9 mouse cellular contexts compared by ENCODE assay signal in the genomic region with DNA sequence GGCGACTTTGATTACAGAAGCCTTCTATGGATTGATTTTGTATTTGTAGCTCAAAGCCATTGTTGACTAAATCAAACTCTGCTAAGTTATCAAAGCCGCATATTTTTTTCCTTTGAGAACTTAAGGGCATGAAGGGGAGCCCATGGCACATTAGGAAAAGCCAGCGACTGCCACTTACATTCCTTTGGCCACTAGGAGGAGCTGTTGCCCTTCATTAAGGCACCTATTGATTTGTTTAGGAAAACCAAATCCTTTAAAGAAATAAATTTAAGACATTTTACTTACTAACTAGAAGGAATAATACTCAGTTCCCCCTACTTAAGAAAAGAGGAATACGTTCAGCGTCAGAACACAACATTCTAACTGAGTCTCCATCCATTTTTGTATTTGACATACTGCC.
DNase-seq lines count a peak whose midpoint lies in the region; ATAC-seq and TF ChIP-seq lines count a peak whose summit lies in the region.
"Had no signal": no experiment of that assay in that cellular context is flagged by ENCODE, and none has a peak within 500 bp of the region (broad histone marks: within the 10 kb centered on the region; RNA-seq: fewer than 3 reads in every experiment).

No protein-coding gene starts in this region.

- H3K9me3 ChIP-seq in limb, embryonic 14.5 days (ENCODE audit: control insufficient read depth, low read length): no peaks in the 10 kb centered on the region
- H3K9me3 ChIP-seq: limb, embryonic 13.5 days had no signal

- 24% methylated on average over 5 of the region's 5 CpGs for WGBS in limb, embryonic 14.5 days

- peak; percentile 21 to 40 for DNase-seq in urinary bladder, adult 18-20 months (ENCODE audit: low spot score in 2 of 2)
- DNase-seq in urinary bladder, adult 2 months (ENCODE audit: low spot score): no peak
- peak; percentile 65 to 70 for DNase-seq in adrenal gland, adult 18-20 months (ENCODE audit: low spot score in 2 of 2)
- DNase-seq in embryo, embryonic 11 days: peak; percentile 88
- peak; percentile 88 for DNase-seq in limb, embryonic 14.5 days (ENCODE audit: low spot score)
- peak; percentile 65 for DNase-seq in right cerebral cortex, adult 18-20 months

- H3K4me3 ChIP-seq in limb, embryonic 14.5 days (replicated peaks; ENCODE audit: low read length): no peak overlapping the region
- H3K4me3 ChIP-seq: limb, embryonic 13.5 days had no signal

- H3K36me3 ChIP-seq in limb, embryonic 14.5 days (ENCODE audit: control insufficient read depth, insufficient read depth, low read length): peaks cover 18% of the 10 kb centered on the region

- H3K27me3 ChIP-seq in limb, embryonic 14.5 days (ENCODE audit: control insufficient read depth, insufficient read depth, low read length): no peaks in the 10 kb centered on the region
- H3K27me3 ChIP-seq: limb, embryonic 13.5 days had no signal

- ATAC-seq in inflammation-experienced regulatory T-cells, adult 6 months: peak; percentile 51
- no peak for ATAC-seq in limb, embryonic 14.5 days (ENCODE audit: low FRiP score, low read depth)
- ATAC-seq in granulocyte monocyte progenitor cell, adult 5-6 weeks (replicated peaks; ENCODE audit: poor library complexity, severe bottlenecking): no peak

- no peaks in the 10 kb centered on the region for H3K4me1 ChIP-seq in limb, embryonic 14.5 days (ENCODE audit: control insufficient read depth, insufficient read depth, low read length)
- H3K4me1 ChIP-seq: limb, embryonic 13.5 days had no signal

- no peak overlapping the region for H3K27ac ChIP-seq in limb, embryonic 14.5 days (replicated peaks; ENCODE audit: low read depth, low read length)
- H3K27ac ChIP-seq: limb, embryonic 13.5 days had no signal

- no peak overlapping the region for H3K4me2 ChIP-seq in limb, embryonic 14.5 days (replicated peaks; ENCODE audit: low read depth, low read length, severe bottlenecking)
- H3K4me2 ChIP-seq: limb, embryonic 13.5 days had no signal

- no peak for TF ChIP-seq POLR2A in limb, embryonic 14.5 days (IDR thresholded peaks at IDR 0.05; ENCODE audit: borderline replicate concordance, extremely low read depth, insufficient read depth, insufficient read length)

- H3K9ac ChIP-seq in limb, embryonic 14.5 days (ENCODE audit: low read depth, low read length, severe bottlenecking): no peak overlapping the region
- H3K9ac ChIP-seq: limb, embryonic 13.5 days had no signal
